Mouse (Mus musculus): Measurements from ENCODE around the gene Cx3cr1. TPM values are rescaled to one million over a fixed set of nuclear protein-coding genes. Genes with fewer than 3 reads are reported as not detected.
A peak's percentile ranks its signal among the peaks of the same experiment; 100 is the strongest.
"Not testable (repeated sequence)": the region's sequence is repeated elsewhere in the genome, so short reads cannot be mapped to it uniquely, and the experiment has no call there.

Gene Cx3cr1
- total RNA-seq, 2 experiments from 2014 or later, result 33.5 to 33.7 TPM

GRCm38 (mm10) chr9:120037414-120037813 lies 32.3 kb downstream of the Cx3cr1 start:
- peak in 1 of 2 experiments; percentile 69 for DNase-seq (ENCODE audit: low spot score in 2 of 2)
- intact Hi-C loops (cut with DNase I), result no loop called here

- intact Hi-C loops (cut with DNase I), result no loop called here
- peak in 1 of 2 experiments; percentile 42 for DNase-seq (ENCODE audit: low spot score in 2 of 2)
Observed at GRCm38 (mm10) chr9:120034375-120034774, 35.3 kb downstream of the Cx3cr1 start.

GRCm38 (mm10) chr9:120032710-120033109 lies 37.0 kb downstream of the Cx3cr1 start:
- no peak for DNase-seq (ENCODE audit: low spot score in 2 of 2)
- intact Hi-C loops (cut with DNase I), result no loop called here

- intact Hi-C loops (cut with DNase I), result no loop called here
- DNase-seq (ENCODE audit: low spot score in 2 of 2), result no peak
Observed at GRCm38 (mm10) chr9:120030421-120030820, 39.3 kb downstream of the Cx3cr1 start.

GRCm38 (mm10) chr9:120029880-120030279 lies 39.8 kb downstream of the Cx3cr1 start:
- no peak for DNase-seq (ENCODE audit: low spot score in 2 of 2)
- intact Hi-C loops (cut with DNase I), result no loop called here

- peak; percentile 46 to 65 for DNase-seq (ENCODE audit: low spot score in 2 of 2)
- intact Hi-C loops (cut with DNase I), result loop anchor here (1.0 to 2.0 kb wide), 2 partner anchors 45 to 71 kb away; no protein-coding TSS in a partner anchor
Observed at GRCm38 (mm10) chr9:120027401-120028151, 42.1 kb downstream of the Cx3cr1 start.

GRCm38 (mm10) chr9:120024625-120025024 lies 45.1 kb downstream of the Cx3cr1 start:
- intact Hi-C loops (cut with DNase I), result no loop called here
- DNase-seq (ENCODE audit: low spot score in 2 of 2), result no peak

GRCm38 (mm10) chr9:120024171-120024570 lies 45.5 kb downstream of the Cx3cr1 start:
- intact Hi-C loops (cut with DNase I), result no loop called here
- peak in 1 of 2 experiments; percentile 58 for DNase-seq (ENCODE audit: low spot score in 2 of 2)

GRCm38 (mm10) chr9:120023086-120023811 lies 46.4 kb downstream of the Cx3cr1 start, which contains the start of gene Xirp1:
Gene Xirp1, minus strand, starts transcription at chr9:120023598.
- intact Hi-C loops (cut with DNase I), result no loop called here
- DNase-seq (ENCODE audit: low spot score in 2 of 2), result no peak

GRCm38 (mm10) chr9:120021164-120021563 lies 48.5 kb downstream of the Cx3cr1 start:
- intact Hi-C loops (cut with DNase I), result no loop called here
- no peak for DNase-seq (ENCODE audit: low spot score in 2 of 2)

- intact Hi-C loops (cut with DNase I), result no loop called here
- peak; percentile 67 to 82 for DNase-seq (ENCODE audit: low spot score in 2 of 2)
Observed at GRCm38 (mm10) chr9:120020285-120020890, 49.3 kb downstream of the Cx3cr1 start.

GRCm38 (mm10) chr9:120016956-120017355 lies 52.7 kb downstream of the Cx3cr1 start:
- intact Hi-C loops (cut with DNase I), result no loop called here

GRCm38 (mm10) chr9:120014828-120015227 lies 54.9 kb downstream of the Cx3cr1 start:
- no peak for DNase-seq (ENCODE audit: low spot score in 2 of 2)
- intact Hi-C loops (cut with DNase I), result no loop called here

More at GRCm38 (mm10) chr9:120016956-120017355, 52.7 kb downstream of the Cx3cr1 start:
- DNase-seq (ENCODE audit: low spot score in 2 of 2), result no peak

- DNase-seq (ENCODE audit: low spot score in 2 of 2), result no peak
- intact Hi-C loops (cut with DNase I), result no loop called here
Observed at GRCm38 (mm10) chr9:120013251-120013820, 56.3 kb downstream of the Cx3cr1 start.

GRCm38 (mm10) chr9:120012781-120013180 lies 56.9 kb downstream of the Cx3cr1 start:
- DNase-seq (ENCODE audit: low spot score in 2 of 2), result peak in 1 of 2 experiments; percentile 75
- intact Hi-C loops (cut with DNase I), result no loop called here

GRCm38 (mm10) chr9:120012161-120012560 lies 57.5 kb downstream of the Cx3cr1 start:
- DNase-seq (ENCODE audit: low spot score in 2 of 2); intact Hi-C loops (cut with DNase I): not testable (repeated sequence)

- peak; percentile 74 to 81 for DNase-seq (ENCODE audit: low spot score in 2 of 2)
- intact Hi-C loops (cut with DNase I), result loop anchor here (1.0 kb wide), 1 partner anchor 28 kb away; no protein-coding TSS in a partner anchor
Observed at GRCm38 (mm10) chr9:120011533-120011932, 58.1 kb downstream of the Cx3cr1 start.

- intact Hi-C loops (cut with DNase I), result loop anchor here (1.0 kb wide), 1 partner anchor 28 kb away; no protein-coding TSS in a partner anchor
- DNase-seq (ENCODE audit: low spot score in 2 of 2), result peak; percentile 97 to 99
Observed at GRCm38 (mm10) chr9:120010781-120011511, 58.7 kb downstream of the Cx3cr1 start.

GRCm38 (mm10) chr9:120009871-120010270 lies 59.8 kb downstream of the Cx3cr1 start:
- intact Hi-C loops (cut with DNase I), result no loop called here
- no peak for DNase-seq (ENCODE audit: low spot score in 2 of 2)

Data from left cerebral cortex, postnatal 25 days (tissue).